Mouse (Mus musculus): ENCODE results near the gene Cd2ap. TPM values are rescaled to one million over a fixed set of nuclear protein-coding genes. Genes with fewer than 3 reads are reported as not detected.

Cd2ap gene
- polyA plus RNA-seq, 1 experiment: 1.2 TPM

- TF ChIP-seq TAL1 (IDR thresholded peaks at IDR 0.05; ENCODE audit: low read length) (no peak), GATA1 (IDR thresholded peaks at IDR 0.05; ENCODE audit: low read length) (no peak)
- Histone ChIP-seq H3K4me1 (ENCODE audit: control insufficient read depth) (peaks cover 16% of the 10 kb centered on the region), H3K4me3 (replicated peaks) (no peak overlapping the region), H3K36me3 (ENCODE audit: control insufficient read depth) (peaks cover 8% of the 10 kb centered on the region), H3K27me3 (ENCODE audit: control insufficient read depth) (no peaks in the 10 kb centered on the region), H3K9me3 (ENCODE audit: control insufficient read depth, low read length) (no peaks in the 10 kb centered on the region)
These were observed 85.7 kb downstream of the Cd2ap start for GRCm38 (mm10) chr17:42790787-42791186.

- TF ChIP-seq GATA1 (IDR thresholded peaks at IDR 0.05; ENCODE audit: low read length) (no peak), TAL1 (IDR thresholded peaks at IDR 0.05; ENCODE audit: low read length) (no peak)
- Histone ChIP-seq H3K4me3 (replicated peaks) (no peak overlapping the region), H3K27me3 (ENCODE audit: control insufficient read depth) (no peaks in the 10 kb centered on the region), H3K4me1 (ENCODE audit: control insufficient read depth) (peaks cover 16% of the 10 kb centered on the region), H3K9me3 (ENCODE audit: control insufficient read depth, low read length) (no peaks in the 10 kb centered on the region), H3K36me3 (ENCODE audit: control insufficient read depth) (peaks cover 8% of the 10 kb centered on the region)
These were observed 86.7 kb downstream of the Cd2ap start for GRCm38 (mm10) chr17:42789723-42790122.

GRCm38 (mm10) chr17:42788686-42789453, 87.6 kb downstream of the Cd2ap start:
- H3K9me3 ChIP-seq (ENCODE audit: control insufficient read depth, low read length): no peaks in the 10 kb centered on the region
- H3K4me3 ChIP-seq (replicated peaks): no peak overlapping the region
- peaks cover 16% of the 10 kb centered on the region for H3K4me1 ChIP-seq (ENCODE audit: control insufficient read depth)
- no peaks in the 10 kb centered on the region for H3K27me3 ChIP-seq (ENCODE audit: control insufficient read depth)
- peaks cover 6% of the 10 kb centered on the region for H3K36me3 ChIP-seq (ENCODE audit: control insufficient read depth)
- TF ChIP-seq GATA1 (IDR thresholded peaks at IDR 0.05; ENCODE audit: low read length) (no peak), TAL1 (IDR thresholded peaks at IDR 0.05; ENCODE audit: low read length) (no peak)

GRCm38 (mm10) chr17:42782156-42782757, 94.2 kb downstream of the Cd2ap start:
- Histone ChIP-seq H3K27me3 (ENCODE audit: control insufficient read depth) (no peaks in the 10 kb centered on the region), H3K4me3 (replicated peaks) (no peak overlapping the region), H3K9me3 (ENCODE audit: control insufficient read depth, low read length) (no peaks in the 10 kb centered on the region), H3K36me3 (ENCODE audit: control insufficient read depth) (no peaks in the 10 kb centered on the region), H3K4me1 (ENCODE audit: control insufficient read depth) (no peaks in the 10 kb centered on the region)
- TF ChIP-seq TAL1 (IDR thresholded peaks at IDR 0.05; ENCODE audit: low read length) (no peak), GATA1 (IDR thresholded peaks at IDR 0.05; ENCODE audit: low read length) (peak; percentile 88)

GRCm38 (mm10) chr17:42753791-42754190, 122.7 kb downstream of the Cd2ap start:
- no peaks in the 10 kb centered on the region for H3K36me3 ChIP-seq (ENCODE audit: control insufficient read depth)
- peaks cover 5% of the 10 kb centered on the region; the same call in 1 of the 2 replicates for H3K9me3 ChIP-seq (ENCODE audit: control insufficient read depth, low read length)
- H3K4me3 ChIP-seq (replicated peaks): no peak overlapping the region
- TF ChIP-seq GATA1 (IDR thresholded peaks at IDR 0.05; ENCODE audit: low read length) (no peak), TAL1 (IDR thresholded peaks at IDR 0.05; ENCODE audit: low read length) (no peak)
- H3K4me1 ChIP-seq (ENCODE audit: control insufficient read depth): no peaks in the 10 kb centered on the region
- no peaks in the 10 kb centered on the region for H3K27me3 ChIP-seq (ENCODE audit: control insufficient read depth)

GRCm38 (mm10) chr17:42752173-42752572, 124.3 kb downstream of the Cd2ap start:
- Histone ChIP-seq H3K36me3 (ENCODE audit: control insufficient read depth) (no peaks in the 10 kb centered on the region), H3K4me3 (replicated peaks) (no peak overlapping the region), H3K9me3 (ENCODE audit: control insufficient read depth, low read length) (peaks cover 5% of the 10 kb centered on the region; the same call in 1 of the 2 replicates), H3K4me1 (ENCODE audit: control insufficient read depth) (no peaks in the 10 kb centered on the region), H3K27me3 (ENCODE audit: control insufficient read depth) (no peaks in the 10 kb centered on the region)
- TF ChIP-seq TAL1 (IDR thresholded peaks at IDR 0.05; ENCODE audit: low read length): no peak

GRCm38 (mm10) chr17:42745657-42746420, 130.6 kb downstream of the Cd2ap start:
- Histone ChIP-seq H3K27me3 (ENCODE audit: control insufficient read depth) (no peaks in the 10 kb centered on the region), H3K9me3 (ENCODE audit: control insufficient read depth, low read length) (peaks cover 3% of the 10 kb centered on the region; the same call in 1 of the 2 replicates), H3K4me3 (replicated peaks) (no peak overlapping the region), H3K4me1 (ENCODE audit: control insufficient read depth) (no peaks in the 10 kb centered on the region), H3K36me3 (ENCODE audit: control insufficient read depth) (no peaks in the 10 kb centered on the region)
- TF ChIP-seq TAL1 (IDR thresholded peaks at IDR 0.05; ENCODE audit: low read length) (no peak), GATA1 (IDR thresholded peaks at IDR 0.05; ENCODE audit: low read length) (no peak)

Other genes starting within 250 kb of the Cd2ap start
- gene Adgrf4, start 184.4 kb downstream of the Cd2ap start, polyA plus RNA-seq (2012): not detected in 2 replicates
- not detected in 2 replicates for gene Adgrf2, start 134.5 kb downstream of the Cd2ap start, polyA plus RNA-seq (2012)
- 4.9 and 5.3 TPM in 2 replicates for gene Tnfrsf21, start 139.9 kb upstream of the Cd2ap start, polyA plus RNA-seq (2012)

All from erythroblast, embryonic 14.5 days (primary cell).